Mouse (Mus musculus) inflammation-experienced regulatory T-cells, adult 16 weeks (primary cell): ENCODE measurements around the gene Adora3. TPM values are rescaled to one million over a fixed set of nuclear protein-coding genes. Genes with fewer than 3 reads are reported as not detected.

ENCODE experiments used
- polyA plus RNA-seq: library from polyadenylated mRNA; unstranded; fragments of 100-300 nt; shearing (Covaris generic); gene quantifications from one replicate; pipeline ENCODE4 v1.2.1, GENCODE M21; 2017

The Adora3 gene
- polyA plus RNA-seq: not detected

DNA sequence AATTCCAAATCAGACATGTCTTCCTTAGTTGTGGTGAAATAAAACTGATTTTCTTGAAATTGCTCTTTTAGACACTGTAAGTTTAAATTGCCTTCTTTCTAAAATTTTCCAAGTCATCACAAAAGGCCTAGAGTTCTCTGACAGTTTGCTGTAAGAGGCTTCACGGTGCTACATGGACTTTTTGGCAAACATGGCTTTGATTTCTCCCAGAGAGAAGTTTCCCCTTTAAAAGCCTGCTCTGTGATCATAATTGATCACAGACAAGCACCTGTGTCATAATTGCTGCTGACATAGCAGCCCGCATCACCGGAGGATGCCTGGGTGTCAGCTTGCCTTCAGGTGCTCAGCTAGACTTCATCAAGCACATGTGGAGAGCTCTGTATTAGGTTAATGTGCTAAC, at the start of gene Adora3, which contains the start of gene Tmigd3:
Gene Adora3 (plus strand): TSS at position 301 of the 400 bp plus-strand sequence.
Gene Tmigd3 (plus strand): TSS at position 346 of the 400 bp plus-strand sequence.

DNA sequence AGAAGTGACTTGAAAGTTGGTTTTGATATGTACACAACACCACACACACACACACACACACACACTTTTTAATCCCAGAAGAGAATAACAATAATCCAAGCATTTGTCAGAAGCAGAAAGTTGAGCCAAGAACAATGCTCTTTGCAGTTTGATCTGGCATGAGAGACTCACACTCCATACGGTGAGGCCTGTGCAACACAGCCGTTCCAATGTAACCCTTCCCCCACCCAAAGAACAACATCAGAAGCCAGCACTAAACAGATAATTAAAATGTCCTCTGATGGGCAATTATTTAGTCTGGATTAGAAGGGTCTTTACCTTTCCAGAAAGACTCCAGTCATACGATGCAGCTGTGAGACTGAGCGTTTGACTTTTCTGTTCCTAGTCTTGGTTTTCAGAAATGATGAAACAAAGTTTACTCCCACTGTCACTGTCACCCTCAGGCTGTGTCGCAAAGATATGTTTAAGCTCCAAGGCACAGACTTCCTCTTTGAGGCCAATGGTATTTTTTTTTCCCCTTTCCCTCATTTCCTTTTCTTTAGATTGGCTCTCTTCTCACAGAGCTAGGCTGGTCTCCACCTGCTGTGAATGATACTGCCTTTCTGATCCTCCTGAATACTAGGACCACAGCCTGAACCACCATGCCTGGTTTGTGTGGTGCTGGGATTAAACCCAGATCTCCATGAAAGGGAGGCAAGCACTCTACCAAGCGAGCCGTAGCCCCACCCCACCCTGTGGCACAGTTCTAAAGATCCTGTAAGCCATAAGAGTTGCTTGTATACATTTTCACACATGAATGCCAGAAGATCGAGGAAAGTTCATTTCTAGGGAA, 61.8 kb downstream of the Adora3 start, which contains the start of gene I830077J02Rik:
Gene I830077J02Rik (minus strand): TSS at position 425 of the 832 bp plus-strand sequence.

Other genes starting within 250 kb of the Adora3 start
- gene Ddx20, start 183.3 kb upstream of the Adora3 start, polyA plus RNA-seq: 17.1 TPM
- gene Inka2, start 166.3 kb upstream of the Adora3 start, polyA plus RNA-seq: 4.8 TPM
- 299 TPM for gene Rap1a, start 69.5 kb upstream of the Adora3 start, polyA plus RNA-seq
- 0.33 TPM for gene Tmigd3, start within 50 bp of the Adora3 start, polyA plus RNA-seq
- gene I830077J02Rik, start 61.8 kb downstream of the Adora3 start, polyA plus RNA-seq: 0.88 TPM
- gene Wdr77, start 88.5 kb downstream of the Adora3 start, polyA plus RNA-seq: 97.3 TPM
- 361 TPM for gene Atp5f1, start 89.2 kb downstream of the Adora3 start, polyA plus RNA-seq
- 5.8 TPM for gene Ovgp1, start 102.9 kb downstream of the Adora3 start, polyA plus RNA-seq
- gene Pifo, start 143.8 kb downstream of the Adora3 start, polyA plus RNA-seq: 2.1 TPM
- gene Chil5, start 162.0 kb downstream of the Adora3 start, polyA plus RNA-seq: 8.7 TPM
- 0.57 TPM for gene Chia1, start 242.4 kb downstream of the Adora3 start, polyA plus RNA-seq